Mouse (Mus musculus) liver, embryonic 16.5 days (tissue): ENCODE measurements around the gene Grap2. TPM values are rescaled to one million over a fixed set of nuclear protein-coding genes. Genes with fewer than 3 reads are reported as not detected.

Experiments
- ATAC-seq: fragments of 200-750 bp; cut with Nextera tagmentation; 2 replicates; pipeline ENCODE4 v1.8.0; 2017; ENCODE audit warnings: low read depth, mild to moderate bottlenecking, moderate number of reproducible peaks, moderate library complexity
- H3K27ac ChIP-seq: fragments of 300-500 bp; sonication (generic); 2 replicates; pipeline ENCODE4 v1.5.1; 2014; ENCODE audit warnings: mild to moderate bottlenecking, low read length
- H3K27me3 ChIP-seq: fragments of 300-500 bp; sonication (generic); 2 replicates; pipeline ENCODE4 v1.6.1; 2014; ENCODE audit warnings: low read depth, low read length, mixed read lengths; ENCODE audit not compliant: control insufficient read depth, insufficient read depth
- H3K36me3 ChIP-seq: fragments of 300-500 bp; sonication (generic); 2 replicates; pipeline ENCODE4 v1.6.1; 2014; ENCODE audit warnings: mild to moderate bottlenecking; ENCODE audit not compliant: control insufficient read depth, insufficient read depth
- H3K4me1 ChIP-seq: fragments of 300-500 bp; sonication (generic); 2 replicates; pipeline ENCODE4 v1.6.1; 2014; ENCODE audit warnings: low read depth, low read length, mixed read lengths; ENCODE audit not compliant: control insufficient read depth
- H3K4me2 ChIP-seq: fragments of 300-500 bp; sonication (generic); 2 replicates; pipeline ENCODE4 v1.6.1; 2014; ENCODE audit warnings: low read depth, low read length, mixed read lengths
- H3K4me3 ChIP-seq: fragments of 300-500 bp; sonication (generic); 2 replicates; pipeline ENCODE4 v1.5.1; 2014; ENCODE audit warnings: low read depth, mild to moderate bottlenecking, low read length
- H3K9ac ChIP-seq: fragments of 300-500 bp; sonication (generic); 2 replicates; pipeline ENCODE4 v1.6.1; 2014; ENCODE audit warnings: low read depth, low read length
- H3K9me3 ChIP-seq: fragments of 300-500 bp; sonication (generic); replicated peaks from 2 replicates; pipeline ENCODE4 v1.6.1; 2016; ENCODE audit warnings: low read length; ENCODE audit not compliant: control insufficient read depth
- WGBS: fragments of 180-500 bp; shearing (Covaris S2); extraction: QIAGEN DNeasy Blood & Tissue Kit; methylation state at CpG from one replicate; pipeline ENCODE4 v1.1.7; 2014; ENCODE audit not compliant: insufficient replicate concordance; 5-methylcytosine and 5-hydroxymethylcytosine counted together
- polyA plus RNA-seq: library from polyadenylated mRNA; unstranded; fragments of >200 nt; fragmentation: Nextera tagmentation; extraction: Ambion mirVana; gene quantifications from 2 replicates; pipeline ENCODE4 v1.2.1, GENCODE M21; 2015

Grap2 gene
- polyA plus RNA-seq, 1 experiment from 2014 or later = 12.7 TPM

GRCm38 (mm10) chr15:80562446-80562845 is 9.9 kb upstream of the Grap2 start:
- ATAC-seq = no peak
- peaks cover 15% of the 10 kb centered on the region for H3K27me3 ChIP-seq
- no peaks in the 10 kb centered on the region for H3K9me3 ChIP-seq
- H3K27ac ChIP-seq = no peak overlapping the region
- no peaks in the 10 kb centered on the region for H3K36me3 ChIP-seq
- H3K9ac ChIP-seq = no peak overlapping the region
- WGBS = 50% methylated on average over 3 of the region's 3 CpGs
- H3K4me3 ChIP-seq = no peak overlapping the region
- H3K4me1 ChIP-seq = no peaks in the 10 kb centered on the region
- no peak overlapping the region for H3K4me2 ChIP-seq

- Histone ChIP-seq H3K27ac (no peak overlapping the region), H3K27me3 (peaks cover 15% of the 10 kb centered on the region)
These were observed 8.7 kb upstream of the Grap2 start for GRCm38 (mm10) chr15:80563634-80564208.

GRCm38 (mm10) chr15:80565106-80565665 is 7.2 kb upstream of the Grap2 start, which contains the start of gene Enthd1:
TSS of gene Enthd1 (minus strand) at chr15:80565156.
- Histone ChIP-seq H3K4me1 (no peaks in the 10 kb centered on the region), H3K9ac (no peak within 1 kb of the TSS), H3K4me2 (no peak within 1 kb of the TSS), H3K27me3 (peaks cover 6% of the 10 kb centered on the region; the same call in 1 of the 2 replicates), H3K36me3 (no peaks in the 10 kb centered on the region), H3K4me3 (no peak within 1 kb of the TSS), H3K27ac (no peak within 1 kb of the TSS), H3K9me3 (no peaks in the 10 kb centered on the region)
- no peak for ATAC-seq
- 61% methylated on average over 19 of the region's 19 CpGs for WGBS

More at GRCm38 (mm10) chr15:80563634-80564208, 8.7 kb upstream of the Grap2 start:
- H3K4me3 ChIP-seq = no peak overlapping the region
- H3K9me3 ChIP-seq = no peaks in the 10 kb centered on the region
- 68% methylated on average over 6 of the region's 6 CpGs for WGBS
- ATAC-seq = no peak
- H3K4me2 ChIP-seq = no peak overlapping the region
- H3K9ac ChIP-seq = no peak overlapping the region
- H3K36me3 ChIP-seq = no peaks in the 10 kb centered on the region
- H3K4me1 ChIP-seq = no peaks in the 10 kb centered on the region

GRCm38 (mm10) chr15:80566696-80567095 is 5.7 kb upstream of the Grap2 start:
- H3K36me3 ChIP-seq = no peaks in the 10 kb centered on the region
- no peaks in the 10 kb centered on the region for H3K9me3 ChIP-seq
- H3K9ac ChIP-seq = no peak overlapping the region
- 67% methylated on average over 6 of the region's 6 CpGs for WGBS
- H3K4me3 ChIP-seq = no peak overlapping the region
- H3K27ac ChIP-seq = no peak overlapping the region
- H3K4me2 ChIP-seq = no peak overlapping the region
- no peak for ATAC-seq
- no peaks in the 10 kb centered on the region for H3K4me1 ChIP-seq
- H3K27me3 ChIP-seq = peaks cover under 1% of the 10 kb centered on the region

DNA sequence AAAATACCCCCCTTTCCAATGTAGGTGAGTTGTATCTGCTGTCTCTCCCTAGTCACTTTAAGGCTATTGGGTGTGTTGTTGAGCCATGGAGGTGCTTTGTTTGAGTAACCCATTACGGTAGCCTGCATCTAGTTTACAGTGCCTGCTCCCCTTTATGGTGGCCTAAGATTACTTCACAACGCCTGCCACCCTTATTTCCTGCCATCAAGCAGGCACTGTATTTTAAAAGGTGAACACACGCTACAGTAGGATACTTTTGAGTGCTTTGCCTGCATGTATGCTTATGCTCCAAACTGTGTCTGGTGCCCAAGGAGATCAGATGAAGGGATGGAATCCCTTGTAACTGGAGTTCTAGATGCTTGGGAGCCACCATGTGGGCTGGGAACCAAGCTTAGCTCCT is 5.3 kb upstream of the Grap2 start:
- Histone ChIP-seq H3K27ac (no peak overlapping the region), H3K4me2 (no peak overlapping the region), H3K4me3 (no peak overlapping the region), H3K36me3 (no peaks in the 10 kb centered on the region), H3K9me3 (no peaks in the 10 kb centered on the region), H3K9ac (no peak overlapping the region), H3K27me3 (peaks cover 5% of the 10 kb centered on the region), H3K4me1 (no peaks in the 10 kb centered on the region)
- ATAC-seq = no peak
- 54% methylated on average over 3 of the region's 3 CpGs for WGBS

GRCm38 (mm10) chr15:80567731-80568130 is 4.7 kb upstream of the Grap2 start:
- Histone ChIP-seq H3K27ac (no peak overlapping the region), H3K9ac (no peak overlapping the region), H3K4me1 (no peaks in the 10 kb centered on the region), H3K4me2 (no peak overlapping the region), H3K9me3 (no peaks in the 10 kb centered on the region), H3K4me3 (no peak overlapping the region), H3K36me3 (no peaks in the 10 kb centered on the region), H3K27me3 (peaks cover 7% of the 10 kb centered on the region)
- ATAC-seq = no peak
- 57% methylated on average over 4 of the region's 4 CpGs for WGBS

- Histone ChIP-seq H3K4me2 (no peak overlapping the region), H3K4me3 (no peak overlapping the region), H3K9me3 (no peaks in the 10 kb centered on the region), H3K9ac (no peak overlapping the region), H3K36me3 (no peaks in the 10 kb centered on the region), H3K27ac (no peak overlapping the region), H3K4me1 (no peaks in the 10 kb centered on the region), H3K27me3 (peaks cover 7% of the 10 kb centered on the region)
- no peak for ATAC-seq
- 52% methylated on average over 7 of the region's 7 CpGs for WGBS
These were observed 3.2 kb upstream of the Grap2 start for GRCm38 (mm10) chr15:80569205-80569604.

DNA sequence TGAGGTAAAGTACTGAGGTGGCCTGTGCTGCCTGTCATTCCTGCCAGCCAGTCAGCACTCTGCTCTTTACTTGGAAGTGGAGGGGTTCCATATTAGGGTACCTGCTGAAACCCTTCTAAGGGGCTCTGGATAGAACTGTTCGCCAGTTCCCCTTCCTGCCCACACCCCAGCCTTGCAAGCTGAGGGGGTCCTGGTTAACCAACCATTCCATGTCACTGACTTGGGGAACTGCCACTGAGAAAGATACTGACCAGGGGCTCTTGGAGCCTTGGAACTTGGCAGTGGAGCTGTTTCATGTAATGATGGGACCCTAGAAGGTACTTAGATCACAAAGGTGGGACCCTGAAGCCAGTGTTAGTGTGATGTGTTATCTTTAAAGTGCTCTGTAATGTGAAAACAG is 2.2 kb upstream of the Grap2 start:
- no peak overlapping the region for H3K9ac ChIP-seq
- no peak overlapping the region for H3K4me2 ChIP-seq
- H3K27ac ChIP-seq = no peak overlapping the region
- H3K4me3 ChIP-seq = no peak overlapping the region
- H3K36me3 ChIP-seq = no peaks in the 10 kb centered on the region
- peaks cover 7% of the 10 kb centered on the region for H3K27me3 ChIP-seq
- no peak for ATAC-seq
- 52% methylated on average over 1 of the region's 1 CpGs for WGBS
- no peaks in the 10 kb centered on the region for H3K4me1 ChIP-seq
- H3K9me3 ChIP-seq = no peaks in the 10 kb centered on the region

DNA sequence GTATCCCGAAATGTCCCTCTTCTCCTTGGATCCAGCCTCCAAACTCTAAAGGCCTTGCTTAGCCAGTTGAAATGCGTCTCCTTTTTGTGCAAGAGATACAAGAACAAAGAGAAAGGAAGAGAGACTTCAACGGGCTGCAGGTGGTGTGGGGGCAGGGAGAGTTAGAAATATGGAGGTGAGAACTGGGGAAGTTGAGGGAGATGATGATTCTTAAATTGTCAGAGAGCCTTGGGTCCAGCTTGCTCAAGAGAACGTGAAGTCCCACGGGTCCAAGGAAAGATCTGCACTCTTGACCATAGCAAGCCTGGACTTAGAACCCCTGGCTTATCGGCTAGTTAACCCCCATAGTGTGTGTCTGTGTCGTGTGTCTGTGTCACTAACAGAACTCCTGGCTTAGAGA is 783 bp upstream of the Grap2 start:
- no peak overlapping the region for H3K9ac ChIP-seq
- WGBS = 35% methylated on average over 7 of the region's 7 CpGs
- H3K4me2 ChIP-seq = no peak overlapping the region
- no peak overlapping the region for H3K4me3 ChIP-seq
- H3K36me3 ChIP-seq = no peaks in the 10 kb centered on the region
- H3K9me3 ChIP-seq = no peaks in the 10 kb centered on the region
- ATAC-seq = no peak
- no peaks in the 10 kb centered on the region for H3K4me1 ChIP-seq
- H3K27me3 ChIP-seq = peaks cover 15% of the 10 kb centered on the region
- no peak overlapping the region for H3K27ac ChIP-seq
